Mouse (Mus musculus): Measurements from ENCODE around the gene Rpp25l. TPM values are rescaled to one million over a fixed set of nuclear protein-coding genes. Genes with fewer than 3 reads are reported as not detected.
A peak's percentile ranks its signal among the peaks of the same experiment; 100 is the strongest.
"Not testable (repeated sequence)": the region's sequence is repeated elsewhere in the genome, so short reads cannot be mapped to it uniquely, and the experiment has no call there.

Rpp25l gene
- total RNA-seq, 4 experiments from 2014 or later = 35.0 to 44.4 (median 41.8) TPM

DNA sequence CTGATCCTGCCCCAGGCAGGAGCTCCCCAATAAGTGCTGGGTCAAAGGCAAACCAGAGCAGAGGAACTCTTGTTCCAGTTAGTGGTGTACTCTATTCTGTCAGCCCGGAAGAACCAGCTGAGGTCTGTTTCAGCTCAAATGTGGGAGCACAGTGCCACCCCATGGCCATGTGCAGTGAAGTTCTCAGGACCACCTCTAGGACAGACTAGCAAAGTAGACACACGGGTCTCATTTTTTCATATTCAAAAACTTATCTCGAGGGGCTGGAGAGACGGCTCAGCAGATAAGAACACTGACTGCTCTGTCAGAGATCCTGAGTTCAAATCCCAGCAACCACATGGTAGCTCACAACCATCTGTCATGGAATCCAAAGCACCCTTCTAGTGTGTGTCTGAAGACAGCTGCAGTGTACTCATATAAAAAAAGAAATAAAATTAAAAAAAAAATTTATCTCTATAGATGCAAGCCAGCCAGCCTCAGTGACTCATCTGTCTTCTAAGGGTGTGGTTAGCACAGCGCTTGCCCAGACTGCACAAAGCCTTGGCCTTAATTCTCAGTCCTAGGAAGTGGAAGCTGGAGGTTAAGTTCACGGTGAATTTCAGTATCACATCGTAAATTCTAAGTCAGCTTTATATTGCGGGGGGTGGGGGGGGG is 24.4 kb upstream of the Rpp25l start:
- DNase-seq = peak; percentile 58

DNA sequence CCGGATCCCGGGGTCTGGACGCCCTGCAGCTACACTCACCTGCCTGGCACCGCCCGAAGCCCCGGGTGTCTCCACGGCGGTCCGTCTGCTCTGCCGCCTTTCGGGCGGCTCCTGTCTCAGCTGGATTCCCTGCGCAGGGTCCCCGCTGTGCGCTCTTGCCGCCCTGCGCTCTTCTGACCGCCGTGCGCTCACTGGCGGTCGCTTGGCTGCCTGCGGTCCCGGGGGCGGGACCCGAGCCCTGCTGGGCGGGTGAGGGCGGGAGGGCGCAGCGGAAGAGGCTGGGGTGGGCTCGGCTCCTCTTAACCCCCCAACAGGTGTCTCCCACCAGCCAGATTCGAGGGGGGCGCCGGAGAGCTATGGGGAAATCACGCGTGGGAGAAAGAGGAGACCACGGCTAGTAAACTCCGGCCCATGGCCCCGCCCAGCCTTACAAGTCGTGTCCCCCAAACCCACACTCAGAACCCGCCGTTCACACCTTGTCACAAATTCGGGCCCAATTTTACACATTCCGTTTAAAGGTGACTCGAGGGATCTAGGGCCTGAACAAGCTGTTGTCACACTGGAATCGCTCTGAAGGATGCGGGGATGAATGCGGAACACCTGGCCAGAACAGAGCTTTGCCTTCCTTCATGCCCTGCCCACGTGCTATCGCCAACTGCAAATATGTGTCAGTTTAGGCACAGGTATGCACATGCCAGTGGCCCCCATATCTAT is 17.9 kb upstream of the Rpp25l start, which contains the start of gene Arid3c:
TSS of gene Arid3c (minus strand) at position 91 of the 714 bp plus-strand sequence.
- DNase-seq = no peak

DNA sequence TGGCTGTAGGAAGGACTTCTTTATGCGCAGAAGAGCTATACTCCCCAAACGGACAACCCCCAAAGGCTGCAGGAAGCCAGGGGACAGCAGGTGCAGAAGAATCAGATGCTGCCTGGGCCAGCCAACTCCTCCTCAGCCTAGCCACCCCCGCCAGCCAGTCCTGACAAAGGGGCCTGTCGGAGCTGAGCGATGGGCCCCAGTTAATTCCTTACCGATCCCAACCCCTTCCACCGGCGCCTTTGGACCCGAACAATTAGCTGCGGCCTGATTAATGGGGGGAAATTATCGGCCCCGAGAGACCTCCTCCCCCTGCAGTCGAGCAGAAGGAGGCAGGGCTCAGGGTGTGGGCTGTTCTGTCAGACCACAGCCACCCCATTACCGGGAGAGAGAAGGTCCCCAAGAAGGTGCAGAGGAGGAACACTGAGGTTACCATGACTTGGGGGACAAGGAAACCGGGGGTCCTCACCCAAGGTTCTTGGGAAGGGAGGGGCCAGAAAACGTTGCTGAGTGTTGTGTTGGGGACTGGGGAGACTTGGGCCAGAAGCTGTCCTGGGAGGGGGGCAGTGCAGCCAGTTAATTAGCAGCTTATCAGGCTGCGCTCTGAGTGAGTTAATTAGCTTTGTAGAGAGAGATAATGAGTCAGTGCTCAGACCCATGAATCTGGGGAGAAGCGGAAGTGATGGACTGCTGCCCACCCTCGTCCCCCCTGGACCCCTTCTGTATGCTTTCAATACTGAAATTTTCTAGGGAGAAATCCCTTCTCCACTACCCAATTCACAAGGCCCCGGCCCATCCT is 13.7 kb upstream of the Rpp25l start:
- DNase-seq = no peak

DNA sequence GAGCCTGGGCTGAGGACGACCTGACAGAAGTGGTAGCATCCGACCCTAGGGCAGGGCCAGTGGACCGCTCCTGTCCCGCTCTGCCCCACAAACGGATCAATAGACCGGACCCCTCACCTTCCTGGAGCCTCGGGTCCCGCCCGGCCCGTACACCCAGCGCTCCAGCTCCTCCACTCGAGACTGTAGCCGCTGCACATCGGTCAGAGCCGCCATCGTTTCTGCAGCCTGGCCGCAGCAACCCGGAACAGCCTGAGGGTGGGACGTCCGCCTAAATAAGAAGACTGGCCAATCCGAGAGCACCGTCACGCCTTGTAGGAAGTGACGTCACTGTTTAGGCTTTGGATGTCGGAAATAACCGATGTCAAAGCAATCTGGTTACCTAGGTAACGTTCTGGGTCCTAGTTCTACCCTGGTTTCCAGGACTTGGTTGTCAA is 9.6 kb upstream of the Rpp25l start, which contains the start of gene Dctn3:
TSS of gene Dctn3 (minus strand) at position 253 of the 434 bp plus-strand sequence.
- peak; percentile 90 for DNase-seq

DNA sequence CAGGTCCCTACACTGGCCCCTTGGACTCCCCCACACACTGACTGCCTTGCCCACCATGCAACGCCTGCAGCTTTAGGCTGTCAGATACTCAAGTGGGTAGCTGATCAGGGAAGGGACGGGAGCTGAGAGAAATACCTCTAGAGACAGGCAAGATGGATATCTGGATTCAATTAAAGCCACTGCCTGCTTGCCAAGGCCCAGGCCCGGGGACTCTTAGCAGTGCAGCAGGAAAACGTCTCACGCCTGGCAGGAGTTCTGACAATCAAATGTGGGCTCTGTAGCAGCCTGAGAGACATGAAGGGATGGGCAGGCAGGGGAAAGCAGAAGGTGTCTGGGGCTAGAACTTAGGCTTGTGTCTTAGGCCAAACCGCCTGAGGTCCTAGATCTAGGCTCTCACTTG is 3.5 kb upstream of the Rpp25l start:
- DNase-seq = no peak

DNA sequence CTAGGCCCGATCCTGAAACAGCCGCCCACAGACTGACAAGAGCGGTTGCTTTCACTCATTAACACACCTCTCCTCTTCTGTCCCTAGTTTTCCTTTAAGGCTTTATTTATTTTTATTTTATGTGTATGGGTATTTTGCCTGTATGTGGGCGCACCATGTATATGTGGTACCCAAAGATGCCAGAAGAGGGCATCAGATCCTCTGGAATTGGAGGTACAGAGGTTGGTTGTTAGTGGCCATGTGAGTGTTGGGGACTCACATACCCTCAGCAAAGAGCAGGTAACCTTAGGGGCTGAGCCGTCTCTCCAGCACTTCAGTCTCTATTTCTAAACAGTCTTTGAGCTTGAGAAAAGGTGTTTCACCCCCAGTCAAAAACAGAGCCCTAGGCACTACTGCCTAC is 2.3 kb upstream of the Rpp25l start:
- DNase-seq = no peak

DNA sequence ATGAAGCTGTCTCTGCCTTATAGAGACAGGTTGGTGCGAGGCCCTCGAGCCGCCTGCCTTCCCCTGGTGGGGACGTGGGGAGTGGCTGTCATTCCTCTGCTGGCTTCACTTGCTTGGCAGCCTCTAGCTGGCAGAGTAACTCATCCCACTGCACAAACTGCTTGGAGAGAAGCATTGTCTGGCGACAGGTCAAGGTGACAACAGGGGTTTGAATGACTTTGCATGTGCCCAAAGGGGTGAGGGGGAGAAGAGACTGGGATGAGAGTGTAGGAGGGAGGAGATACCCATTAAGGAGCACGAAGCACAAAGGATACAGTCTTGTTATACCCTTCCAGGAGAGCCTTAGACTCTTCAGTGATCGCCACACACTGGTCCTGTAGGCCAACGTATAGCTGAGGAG is 1.7 kb upstream of the Rpp25l start:
- no peak for DNase-seq

DNA sequence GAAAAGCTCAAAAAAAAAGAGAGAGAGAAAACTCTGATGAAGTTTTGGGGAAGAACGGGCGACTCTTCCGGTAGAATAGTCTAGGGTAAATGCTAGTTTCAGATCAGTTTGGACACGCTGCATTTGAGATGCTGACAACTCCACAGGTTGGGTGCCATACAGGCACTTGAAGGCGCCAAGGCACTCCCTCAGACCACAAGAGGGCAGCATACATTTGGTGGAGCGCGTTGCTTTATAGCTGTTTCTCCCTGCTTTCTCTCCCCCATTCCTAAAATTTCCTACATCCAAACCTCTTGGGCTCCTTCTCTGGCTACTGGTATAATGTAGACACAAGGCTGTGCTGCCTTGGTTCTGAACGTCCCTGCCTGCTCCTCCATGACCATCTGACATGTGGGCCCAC is 942 bp upstream of the Rpp25l start:
- no peak for DNase-seq

DNA sequence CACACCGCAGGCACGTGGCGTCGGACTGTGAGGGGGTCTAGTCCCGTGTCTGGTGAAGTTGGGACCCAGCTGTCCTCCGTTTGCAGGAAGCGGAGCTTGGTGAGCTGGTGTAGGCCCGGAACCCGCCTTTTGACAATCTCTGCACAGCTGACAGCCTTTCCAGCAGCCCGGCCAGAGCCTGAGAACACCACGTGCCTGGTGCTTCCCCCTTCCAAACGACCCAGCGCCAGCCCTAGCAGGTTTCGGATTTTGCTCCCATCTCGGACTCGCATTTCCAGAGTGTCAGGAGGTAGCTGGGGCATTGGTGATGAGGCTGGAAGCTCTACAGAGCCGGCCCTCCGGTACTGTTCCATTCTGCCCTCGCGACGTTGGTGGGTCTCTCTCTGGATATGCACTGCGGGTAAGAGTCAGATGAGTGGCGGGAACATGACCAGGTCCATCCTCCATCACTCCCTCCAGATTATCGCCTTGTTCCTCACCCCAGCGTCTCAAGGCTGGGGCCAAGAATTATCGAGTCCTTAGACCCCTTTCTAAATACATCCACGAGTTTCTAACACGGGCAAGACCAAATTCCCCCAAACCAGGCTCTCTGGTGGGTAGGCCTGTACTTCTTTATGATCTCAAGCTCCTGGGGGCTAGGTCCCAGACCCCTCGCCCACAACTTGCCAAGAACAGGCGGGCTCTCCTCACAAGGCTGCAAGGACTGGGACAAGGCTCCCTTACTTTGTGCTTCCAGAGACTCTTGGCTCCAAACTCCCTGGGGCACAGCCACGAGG is 725 bp downstream of the Rpp25l start:
- DNase-seq = no peak

DNA sequence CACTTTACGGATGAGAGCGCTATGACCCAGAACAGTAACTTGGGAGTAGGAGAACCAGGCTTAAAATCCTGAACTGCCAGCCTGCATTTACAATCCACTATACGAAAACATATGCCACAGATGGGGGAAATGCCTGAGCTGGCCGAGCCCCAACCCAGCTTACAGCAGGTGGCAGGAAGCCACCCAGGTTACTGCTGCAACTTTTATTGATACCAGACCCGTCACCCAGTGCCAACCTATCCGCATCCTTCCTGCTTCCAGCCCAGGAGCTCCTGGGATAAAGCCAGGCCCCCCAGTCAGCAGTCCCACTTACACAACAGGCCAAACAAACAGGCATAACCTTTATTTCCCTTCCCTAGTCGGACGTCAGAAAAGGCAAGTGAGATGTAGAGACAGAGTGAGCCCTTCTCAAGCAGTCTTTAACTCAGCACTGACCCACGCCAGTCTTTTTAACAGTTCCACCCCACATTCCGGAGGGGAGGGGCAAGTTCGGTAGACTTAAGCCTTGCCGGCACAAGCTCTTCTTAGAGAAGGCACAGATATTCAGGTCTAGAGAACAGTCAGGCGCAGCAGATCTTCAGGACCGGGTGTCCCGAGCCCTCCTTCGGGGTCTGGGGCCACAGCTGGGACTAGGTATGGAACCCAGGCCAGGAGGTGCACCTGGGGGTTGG is 1.5 kb downstream of the Rpp25l start:
- no peak for DNase-seq

DNA sequence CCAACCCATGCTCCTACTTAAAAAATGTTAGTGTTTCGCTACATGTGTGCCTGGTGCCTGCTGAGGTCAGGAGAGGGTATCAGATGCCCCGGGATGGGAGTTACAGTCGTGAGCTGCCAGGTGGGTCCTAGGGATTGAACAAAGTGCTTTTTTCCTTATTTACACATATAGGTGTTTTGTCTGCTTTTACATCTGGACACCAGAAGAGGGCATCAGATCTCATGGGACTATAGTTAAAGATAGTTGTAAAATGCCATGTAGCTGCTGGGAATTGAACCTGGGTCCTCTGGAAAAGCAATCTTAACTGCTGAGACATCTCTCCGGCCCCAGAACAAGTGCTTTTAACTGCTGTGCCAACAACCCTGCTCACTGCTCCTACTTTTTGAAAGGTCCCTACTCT is 3.1 kb downstream of the Rpp25l start:
- no peak for DNase-seq

DNA sequence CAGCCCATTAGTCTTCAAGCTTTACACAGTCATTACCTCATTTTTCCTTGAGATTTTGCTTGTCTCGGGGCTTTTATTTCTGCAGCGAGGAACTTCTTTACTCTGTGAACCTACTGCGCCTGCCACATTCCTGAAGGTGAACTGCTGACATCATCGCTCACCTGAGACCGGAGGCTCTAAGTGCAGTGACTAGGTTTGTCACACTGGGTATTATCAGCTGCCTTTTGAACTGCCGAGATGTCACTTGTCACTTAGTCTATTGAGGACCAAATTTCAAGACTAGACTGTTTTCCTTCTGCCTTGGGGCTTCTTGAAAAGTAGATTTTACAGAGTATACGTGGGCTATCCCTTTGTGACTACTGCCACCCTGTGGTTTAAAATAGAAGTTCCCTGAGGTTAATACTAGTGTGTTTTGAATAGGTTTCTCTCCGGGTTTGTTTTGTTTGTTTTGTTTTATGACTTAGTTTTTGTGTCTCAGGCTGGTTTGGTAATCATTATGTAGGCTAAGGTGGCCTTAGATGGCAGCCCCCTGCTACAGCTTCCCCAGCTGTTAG is 5.1 kb downstream of the Rpp25l start:
- DNase-seq = no peak

DNA sequence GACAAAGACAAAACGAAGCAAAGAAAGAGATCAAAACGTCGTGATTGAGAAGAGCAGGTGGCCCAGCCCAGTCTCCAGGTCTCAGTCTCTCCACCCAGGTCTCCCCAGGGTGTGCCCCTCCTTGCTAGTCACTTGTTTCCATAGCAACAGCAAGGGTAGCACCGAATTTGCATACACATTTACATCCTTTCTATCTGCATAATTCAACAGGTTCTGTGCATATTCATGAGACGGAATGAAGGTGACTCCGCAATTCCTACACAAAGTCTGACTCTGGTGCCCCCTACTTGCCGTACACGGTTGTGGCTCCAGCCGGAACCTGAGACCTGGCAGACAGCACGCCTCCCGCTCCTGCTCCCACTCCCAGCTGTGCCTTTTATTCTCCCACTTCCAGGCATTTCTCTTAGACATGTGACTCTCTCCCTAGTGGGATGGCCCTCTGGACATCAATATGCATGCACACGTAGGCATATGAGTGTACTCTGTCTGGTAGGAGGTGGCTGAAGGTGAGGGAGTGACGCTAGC is 6.3 kb downstream of the Rpp25l start:
- no peak for DNase-seq

DNA sequence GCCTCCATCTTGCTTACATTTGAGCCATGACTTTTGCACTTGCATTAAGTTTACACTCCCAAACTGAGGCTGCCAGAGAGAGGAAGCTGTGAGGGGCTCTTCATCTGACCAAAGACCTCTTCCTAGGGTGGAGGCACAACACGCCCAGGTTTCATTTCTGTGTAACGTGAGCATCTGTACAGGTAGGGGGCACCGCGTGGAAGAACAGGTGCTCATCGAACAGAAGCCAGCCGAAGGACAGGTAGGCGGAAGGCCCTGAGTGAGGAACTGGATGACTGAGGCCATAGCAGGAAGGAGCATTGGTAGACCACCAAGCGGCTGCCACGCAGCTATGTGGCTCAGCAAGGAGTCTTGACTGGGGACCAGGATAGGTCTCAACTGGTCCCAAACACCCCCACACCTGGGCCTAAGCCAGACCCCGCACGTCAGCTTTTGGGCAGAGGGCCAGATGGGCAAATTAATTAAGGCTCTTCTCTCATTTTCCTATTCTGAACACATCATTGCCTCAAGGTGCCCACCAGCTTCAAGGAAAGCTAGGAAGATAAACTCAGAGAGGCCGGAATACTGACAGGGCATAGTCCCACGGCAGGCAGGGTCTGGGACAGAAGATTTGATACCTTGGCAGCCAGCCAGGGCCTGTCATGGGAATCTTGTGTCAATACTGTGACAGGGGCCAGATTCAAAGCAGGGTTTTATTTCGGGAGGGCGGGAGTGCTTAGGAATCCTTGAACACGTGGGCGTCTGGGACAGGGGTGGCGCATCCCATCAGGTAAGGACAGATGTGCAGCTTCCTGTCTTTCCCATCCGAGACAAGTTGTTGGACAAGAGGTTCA is 7.2 kb downstream of the Rpp25l start:
- no peak for DNase-seq

DNA sequence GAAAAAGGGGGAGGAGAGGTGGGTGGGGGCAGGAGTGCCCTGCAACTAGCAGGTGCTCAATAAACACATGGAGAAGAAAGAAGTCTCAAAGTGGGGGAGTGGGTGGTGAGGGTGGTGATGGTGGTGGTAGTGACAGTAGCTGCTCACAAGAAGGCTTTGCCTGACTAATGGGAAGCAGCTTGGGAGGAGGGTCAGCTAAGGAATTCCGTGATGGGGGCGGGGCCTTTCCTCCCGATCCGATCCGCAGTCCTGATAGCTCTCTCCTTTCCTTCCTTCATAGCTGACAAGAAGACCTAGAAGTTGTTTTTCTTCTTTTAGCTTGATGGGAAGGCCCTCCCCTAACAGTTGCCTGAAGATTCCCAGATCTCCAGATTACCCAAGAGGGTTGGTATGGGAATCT is 8.7 kb downstream of the Rpp25l start:
- DNase-seq = no peak

DNA sequence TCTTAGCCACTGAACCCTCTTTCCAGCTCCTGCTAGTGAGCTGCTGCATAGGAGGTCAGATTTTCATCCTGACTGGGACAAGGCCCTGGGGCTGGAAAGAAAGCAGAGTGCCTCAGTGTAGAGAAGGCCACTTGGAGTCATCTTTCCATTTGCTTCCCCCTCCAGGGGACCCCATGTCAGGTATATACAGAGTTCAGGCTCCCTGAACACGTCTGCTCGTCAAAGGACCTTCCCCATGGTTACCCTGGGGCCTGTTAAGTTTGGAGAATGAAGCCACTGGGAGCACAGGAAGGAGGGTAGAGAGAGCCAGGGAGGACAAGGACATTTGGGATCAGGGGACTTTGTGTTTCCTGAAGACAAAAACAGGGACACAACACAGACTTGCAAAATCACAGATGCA is 11.1 kb downstream of the Rpp25l start:
- DNase-seq = not testable (repeated sequence)

DNA sequence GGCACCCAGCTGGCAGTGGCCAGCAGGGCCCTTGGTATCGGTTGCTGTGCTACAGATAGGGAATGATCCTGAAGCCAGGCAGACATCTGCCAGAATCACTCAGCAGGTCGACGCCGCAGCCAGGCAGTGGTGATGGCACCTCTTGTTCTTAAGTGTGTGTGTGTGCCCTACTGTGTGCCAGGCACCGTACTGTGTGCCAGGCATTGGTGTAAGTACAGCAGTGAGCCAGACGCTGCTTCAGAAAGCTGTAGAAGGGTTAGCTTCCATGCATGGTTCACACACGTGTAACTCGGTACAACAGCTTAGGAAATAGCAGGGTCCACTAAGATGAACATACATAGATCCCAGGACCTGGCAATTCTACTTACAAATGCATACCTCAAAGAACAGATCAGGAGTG is 13.1 kb downstream of the Rpp25l start:
- DNase-seq = not testable (repeated sequence)

DNA sequence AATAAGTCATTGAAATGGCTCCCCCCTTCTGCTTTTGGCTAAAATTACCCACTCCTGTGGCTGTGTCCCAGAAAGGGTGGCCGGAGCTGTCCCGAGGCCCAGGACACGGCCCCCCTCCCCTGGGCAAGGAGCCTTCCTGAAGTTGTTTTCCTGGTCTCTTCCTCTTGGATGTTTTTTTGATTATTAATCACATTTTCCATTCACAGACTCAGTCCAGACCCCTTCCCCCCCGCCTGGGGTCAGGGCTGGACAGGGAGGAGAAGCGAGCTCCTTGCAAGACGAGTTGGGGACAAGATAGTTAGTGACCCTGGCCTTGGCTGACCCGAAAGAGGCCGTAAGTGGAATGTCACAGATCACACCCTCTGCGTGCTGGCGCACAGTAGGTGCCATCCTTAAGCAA is 13.6 kb downstream of the Rpp25l start, which contains the start of gene Il11ra1:
TSS of gene Il11ra1 (plus strand) at position 207 of the 400 bp plus-strand sequence.
- not testable (repeated sequence) for DNase-seq

DNA sequence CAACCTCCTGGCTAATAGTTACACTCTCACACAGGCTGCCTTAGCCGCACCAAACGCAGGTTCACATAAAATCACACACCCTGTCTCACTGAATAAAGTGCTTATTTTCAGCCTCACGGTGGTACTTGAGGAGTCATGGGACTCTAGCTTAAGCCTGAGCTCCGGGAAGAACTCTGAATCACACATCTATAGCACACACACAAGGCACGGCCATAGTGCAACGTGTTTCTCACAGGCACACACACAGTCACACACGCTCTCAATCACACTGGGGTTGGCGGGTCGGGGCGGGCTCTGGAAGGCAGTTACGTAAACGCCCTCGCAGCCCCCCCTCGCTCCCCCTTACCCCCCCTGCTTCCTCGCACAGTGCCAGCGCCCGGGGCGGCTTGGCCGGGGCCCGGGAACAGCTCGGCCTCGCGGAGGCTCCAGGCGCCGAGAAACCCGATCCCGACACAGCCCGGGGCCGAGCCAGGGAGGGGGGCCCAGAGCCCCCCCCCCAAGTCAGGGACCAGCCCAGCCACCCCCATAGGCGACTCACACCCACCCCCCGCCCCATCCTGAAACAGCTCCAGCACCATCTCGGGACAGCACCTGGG is 14.8 kb downstream of the Rpp25l start:
- DNase-seq = not testable (repeated sequence)

Data from adrenal gland, adult 8-10 months (tissue).